Mouse (Mus musculus) forebrain, embryonic 14.5 days (tissue): ENCODE measurements around the gene Myo1b. TPM values are rescaled to one million over a fixed set of nuclear protein-coding genes. Genes with fewer than 3 reads are reported as not detected.

ENCODE experiments used
- ATAC-seq: fragments of 200-750 bp; cut with Nextera tagmentation; 2 replicates; pipeline ENCODE4 v1.8.0; 2017; ENCODE audit warnings: mild to moderate bottlenecking, moderate library complexity
- DNase-seq: peaks from one replicate; pipeline ENCODE4 v3.0.0-alpha.2; 2015; ENCODE audit warnings: low spot score
- H3K27ac ChIP-seq: fragments of 300-500 bp; sonication (generic); 2 replicates; pipeline ENCODE4 v1.5.1; 2014; ENCODE audit warnings: low read depth, mild to moderate bottlenecking, control low read depth, low read length, moderate library complexity
- H3K27me3 ChIP-seq: fragments of 300-500 bp; sonication (generic); replicated peaks from 2 replicates; pipeline ENCODE4 v1.6.1; 2014; ENCODE audit warnings: low read length, control low read depth, mixed read lengths; ENCODE audit not compliant: control insufficient read depth, insufficient read depth
- H3K36me3 ChIP-seq: fragments of 300-500 bp; sonication (generic); 2 replicates; pipeline ENCODE4 v1.6.1; 2014; ENCODE audit warnings: low read length, control low read depth; ENCODE audit not compliant: control insufficient read depth, insufficient read depth
- H3K4me1 ChIP-seq: fragments of 300-500 bp; sonication (generic); 2 replicates; pipeline ENCODE4 v1.6.1; 2014; ENCODE audit warnings: antibody characterized with exemption, low read length, control low read depth; ENCODE audit not compliant: control insufficient read depth, insufficient read depth
- H3K4me2 ChIP-seq: fragments of 300-500 bp; sonication (generic); 2 replicates; pipeline ENCODE4 v1.6.1; 2014; ENCODE audit warnings: mild to moderate bottlenecking, control low read depth, low read length
- H3K4me3 ChIP-seq: fragments of 300-500 bp; sonication (generic); 2 replicates; pipeline ENCODE4 v1.5.1; 2014; ENCODE audit warnings: low read depth, low read length, control low read depth
- H3K9ac ChIP-seq: fragments of 300-500 bp; sonication (generic); 2 replicates; pipeline ENCODE4 v1.6.1; 2014; ENCODE audit warnings: mild to moderate bottlenecking, low read length, control low read depth, moderate library complexity
- H3K9me3 ChIP-seq: fragments of 300-500 bp; sonication (generic); replicated peaks from 2 replicates; pipeline ENCODE4 v1.6.1; 2016; ENCODE audit warnings: low read length, control low read depth, mixed read lengths; ENCODE audit not compliant: control insufficient read depth
- whole genome bisulfite sequencing: fragments of 180-500 bp; shearing (Covaris S2); extraction: QIAGEN DNeasy Blood & Tissue Kit; methylation state at CpG from one replicate; pipeline ENCODE4 v1.1.7; 2014; 5-methylcytosine and 5-hydroxymethylcytosine counted together
- polyA plus RNA-seq: library from polyadenylated mRNA; unstranded; fragments of >200 nt; fragmentation: Nextera tagmentation; extraction: Ambion mirVana; gene quantifications from 2 replicates; pipeline ENCODE4 v1.2.1, GENCODE M21; 2014

Myo1b gene
- polyA plus RNA-seq, 1 experiment from 2014 or later: 78.1 TPM

DNA sequence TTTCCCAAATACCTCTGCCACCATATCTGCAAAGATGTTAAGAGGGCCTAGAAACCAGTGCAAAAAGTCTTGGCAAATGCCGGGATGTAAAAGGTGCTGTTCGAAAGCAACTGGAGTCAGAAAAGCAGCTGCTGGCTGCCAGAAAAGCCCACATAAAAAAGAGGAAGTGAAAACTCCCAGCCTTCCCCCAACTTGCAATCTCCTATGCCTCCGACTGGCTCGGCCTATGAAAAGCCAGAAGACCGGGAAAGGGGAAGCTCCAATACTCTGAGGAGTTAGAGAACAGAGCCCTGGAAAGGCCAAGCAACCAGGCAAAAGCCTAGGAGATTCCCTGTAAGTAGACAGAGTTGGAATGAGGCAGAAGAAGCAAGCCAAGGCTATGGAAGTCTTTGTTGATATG lies 14.7 kb upstream of the Myo1b start:
- Histone ChIP-seq H3K4me1 (no peaks in the 10 kb centered on the region), H3K4me3 (no peak overlapping the region), H3K27ac (no peak overlapping the region), H3K9me3 (no peaks in the 10 kb centered on the region), H3K36me3 (no peaks in the 10 kb centered on the region), H3K9ac (no peak overlapping the region), H3K27me3 (no peaks in the 10 kb centered on the region), H3K4me2 (no peak overlapping the region)
- DNase-seq (no peak), ATAC-seq (no peak)
- WGBS: 81% methylated on average over 5 of the region's 5 CpGs

DNA sequence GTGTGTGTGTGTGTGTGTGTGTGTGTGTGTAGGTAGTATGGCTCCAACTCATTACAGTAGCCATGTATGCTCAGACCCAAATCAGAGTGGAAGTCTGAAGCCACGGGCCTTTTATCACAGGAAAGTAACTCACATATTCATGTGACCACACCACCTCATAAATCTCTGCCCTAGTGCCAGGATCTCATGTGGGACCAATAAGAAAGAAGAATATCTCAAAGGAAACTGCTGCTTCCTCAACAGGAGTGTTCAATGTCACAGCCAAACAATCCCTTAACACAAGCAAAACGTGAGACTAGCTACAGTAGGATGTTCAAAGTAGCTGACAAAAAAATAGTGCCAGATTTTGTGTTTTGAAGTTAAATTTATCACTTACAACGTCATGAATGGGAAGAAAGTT lies 13.7 kb upstream of the Myo1b start:
- DNase-seq (no peak), ATAC-seq (no peak)
- Histone ChIP-seq H3K36me3 (no peaks in the 10 kb centered on the region), H3K4me1 (no peaks in the 10 kb centered on the region), H3K27ac (no peak overlapping the region), H3K9me3 (no peaks in the 10 kb centered on the region), H3K9ac (no peak overlapping the region), H3K4me3 (no peak overlapping the region), H3K4me2 (no peak overlapping the region), H3K27me3 (no peaks in the 10 kb centered on the region)
- WGBS: 89% methylated on average over 3 of the region's 3 CpGs

DNA sequence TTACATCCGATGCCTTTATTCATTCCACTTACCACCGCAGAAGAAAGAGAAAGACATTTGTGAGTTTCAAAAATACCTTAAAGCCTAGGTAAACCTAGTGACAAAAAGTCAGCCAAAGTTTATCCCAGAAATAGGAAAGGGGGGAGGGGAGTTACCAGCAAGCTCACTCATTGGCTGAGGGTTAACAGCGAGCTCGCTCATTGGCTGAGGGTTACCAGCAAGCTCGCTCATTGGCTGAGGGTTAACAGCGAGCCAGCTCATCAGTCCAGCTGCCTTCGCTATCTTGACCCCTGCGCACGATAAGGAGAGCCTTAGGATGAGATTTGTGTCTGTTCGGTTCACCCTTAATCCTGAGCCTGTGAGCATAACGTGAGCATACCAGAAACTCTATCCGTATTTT lies 6.9 kb upstream of the Myo1b start:
- no peaks in the 10 kb centered on the region for H3K9me3 ChIP-seq
- no peaks in the 10 kb centered on the region for H3K27me3 ChIP-seq
- H3K9ac ChIP-seq: no peak overlapping the region
- ATAC-seq: 0 out of 2 replicates have a peak, but pooled peaks have one; percentile 66
- 16% methylated on average over 12 of the region's 12 CpGs for WGBS
- H3K27ac ChIP-seq: no peak overlapping the region
- H3K4me3 ChIP-seq: no peak overlapping the region
- no peak for DNase-seq
- H3K4me1 ChIP-seq: no peaks in the 10 kb centered on the region
- H3K36me3 ChIP-seq: no peaks in the 10 kb centered on the region
- H3K4me2 ChIP-seq: 0 out of 2 replicates have a peak overlapping the region, but pooled peaks have one; percentile 18

DNA sequence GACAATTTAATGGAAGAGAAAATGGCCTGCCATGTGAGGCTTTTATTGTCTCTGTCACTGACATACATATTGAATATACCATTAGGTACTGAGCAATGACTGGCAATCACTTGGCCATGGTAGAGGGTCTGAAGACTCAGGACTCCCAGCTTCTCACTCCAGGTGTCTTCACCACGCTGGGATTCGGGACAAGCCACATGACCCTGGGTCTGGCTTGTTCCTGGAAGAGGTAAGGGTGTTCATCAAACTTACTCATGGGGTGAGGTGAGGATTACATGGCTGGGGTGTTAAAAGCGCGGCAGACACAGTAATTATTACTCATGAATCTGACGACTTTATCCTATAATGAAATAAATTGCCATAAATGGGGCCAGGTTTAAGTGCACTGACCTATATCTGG lies 405 bp upstream of the Myo1b start:
- Histone ChIP-seq H3K9me3 (no peaks in the 10 kb centered on the region), H3K4me2 (peak overlapping the region; percentile 69), H3K27ac (0 out of 2 replicates have a peak overlapping the region, but pooled peaks have one; percentile 95), H3K9ac (peak overlapping the region; percentile 95), H3K4me1 (peaks cover 14% of the 10 kb centered on the region; the same call in 1 of the 2 replicates), H3K4me3 (peak overlapping the region; percentile 86), H3K36me3 (no peaks in the 10 kb centered on the region), H3K27me3 (no peaks in the 10 kb centered on the region)
- 52% methylated on average over 5 of the region's 5 CpGs for WGBS
- DNase-seq (no peak), ATAC-seq (no peak; the same call in 1 of the 2 replicates)

DNA sequence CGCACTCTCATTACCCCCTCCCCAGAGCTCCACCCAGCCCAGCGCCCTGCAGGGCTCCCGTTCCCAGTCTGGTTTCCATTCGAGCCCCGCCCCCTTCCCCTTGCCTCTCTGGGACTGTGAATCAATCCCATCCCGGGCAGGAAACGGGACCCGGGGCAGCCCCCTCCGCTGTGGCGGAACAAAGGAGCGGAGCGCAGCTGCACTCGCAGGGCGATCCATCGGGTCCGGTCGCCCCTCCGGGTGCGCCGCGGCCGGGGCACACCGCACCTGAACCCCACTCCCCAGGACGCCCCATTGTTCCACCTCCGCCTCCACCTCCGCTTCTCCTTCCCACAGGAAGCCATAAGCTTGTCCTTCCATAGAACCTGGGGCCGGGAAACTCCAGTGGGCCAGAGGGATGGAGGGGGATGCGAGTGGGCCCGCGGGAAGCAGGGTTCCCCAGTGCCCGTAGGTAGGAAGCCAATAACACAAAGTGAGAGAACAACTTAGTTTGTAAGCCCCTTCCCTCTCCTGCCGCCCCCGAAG lies 758 bp downstream of the Myo1b start:
- peak overlapping the region; percentile 69 for H3K4me2 ChIP-seq
- H3K27me3 ChIP-seq: no peaks in the 10 kb centered on the region
- peak overlapping the region; percentile 86 for H3K4me3 ChIP-seq
- peak overlapping the region; percentile 95 for H3K9ac ChIP-seq
- H3K36me3 ChIP-seq: peaks cover 6% of the 10 kb centered on the region; the same call in 1 of the 2 replicates
- peaks cover 14% of the 10 kb centered on the region; the same call in 1 of the 2 replicates for H3K4me1 ChIP-seq
- DNase-seq (peak; percentile 93), ATAC-seq (peak; percentile 94)
- H3K9me3 ChIP-seq: no peaks in the 10 kb centered on the region
- peak overlapping the region; percentile 95 for H3K27ac ChIP-seq
- WGBS: 1% methylated on average over 32 of the region's 33 CpGs

DNA sequence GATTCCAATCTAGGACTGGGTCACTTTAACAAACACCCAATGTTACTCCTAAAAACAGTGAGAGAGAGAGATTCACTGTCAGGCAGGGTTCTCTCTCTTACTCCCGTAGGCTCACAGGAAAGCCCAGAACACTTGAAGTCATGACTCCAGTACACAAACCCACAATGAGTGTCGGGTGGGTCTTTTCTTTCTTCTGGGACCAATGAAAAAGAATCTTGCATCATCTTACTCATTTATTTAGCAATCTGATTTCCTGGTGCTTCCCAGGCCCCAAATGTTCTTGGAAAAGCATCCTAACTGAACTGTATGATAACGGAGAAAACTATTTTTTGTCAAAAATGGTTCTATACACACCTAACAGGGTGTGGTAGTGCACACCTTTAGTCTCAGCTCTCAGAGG lies 1.8 kb downstream of the Myo1b start:
- H3K27ac ChIP-seq: no peak overlapping the region
- H3K4me1 ChIP-seq: peaks cover 16% of the 10 kb centered on the region; the same call in 1 of the 2 replicates
- DNase-seq (no peak), ATAC-seq (no peak)
- no peaks in the 10 kb centered on the region for H3K27me3 ChIP-seq
- H3K9me3 ChIP-seq: no peaks in the 10 kb centered on the region
- peak overlapping the region; percentile 86 for H3K4me3 ChIP-seq
- H3K4me2 ChIP-seq: peak overlapping the region; percentile 69
- H3K9ac ChIP-seq: no peak overlapping the region
- H3K36me3 ChIP-seq: peaks cover 7% of the 10 kb centered on the region; the same call in 1 of the 2 replicates
- 80% methylated on average over 3 of the region's 3 CpGs for WGBS

DNA sequence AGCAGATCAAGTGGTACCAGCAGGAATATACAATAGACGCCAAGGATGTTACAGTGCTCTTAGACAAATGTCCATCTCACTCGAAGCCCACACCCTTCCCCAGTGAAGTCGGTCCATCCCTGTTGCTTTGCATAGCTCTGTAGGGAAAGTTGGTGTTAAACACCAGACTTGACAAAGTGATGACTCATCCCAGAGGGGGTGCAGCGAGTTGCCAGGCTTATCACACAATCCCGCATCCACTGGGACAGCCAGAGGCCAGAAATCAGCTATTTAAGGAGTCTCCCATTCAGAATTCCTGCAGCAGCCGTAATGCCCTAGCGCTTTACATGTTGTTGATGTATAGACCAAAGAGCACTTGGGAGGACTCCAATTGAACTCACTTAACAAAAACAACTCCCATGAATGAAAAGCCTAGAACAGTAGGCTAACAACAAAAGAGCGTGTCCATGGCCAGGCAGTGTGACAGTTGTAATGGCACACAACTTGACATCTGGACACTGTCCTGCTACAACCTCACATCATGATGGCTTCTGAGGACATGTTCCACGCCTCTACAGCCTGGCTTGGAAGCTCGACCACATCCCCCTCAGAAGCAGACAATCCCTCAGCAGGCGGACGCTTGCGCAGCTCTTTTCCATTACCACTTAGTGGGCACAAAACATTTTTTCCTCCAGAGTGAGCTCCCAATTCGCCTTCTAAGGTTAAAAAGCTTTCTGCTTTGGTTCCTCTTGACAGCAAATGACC lies 2.6 kb downstream of the Myo1b start:
- no peak overlapping the region for H3K27ac ChIP-seq
- no peak overlapping the region for H3K4me3 ChIP-seq
- WGBS: 62% methylated on average over 14 of the region's 14 CpGs
- H3K4me1 ChIP-seq: peaks cover 16% of the 10 kb centered on the region
- H3K9me3 ChIP-seq: no peaks in the 10 kb centered on the region
- H3K36me3 ChIP-seq: peaks cover 7% of the 10 kb centered on the region; the same call in 1 of the 2 replicates
- H3K4me2 ChIP-seq: peak overlapping the region; percentile 69; the same call in 1 of the 2 replicates
- DNase-seq (peak; percentile 13), ATAC-seq (no peak)
- H3K9ac ChIP-seq: no peak overlapping the region
- H3K27me3 ChIP-seq: no peaks in the 10 kb centered on the region

DNA sequence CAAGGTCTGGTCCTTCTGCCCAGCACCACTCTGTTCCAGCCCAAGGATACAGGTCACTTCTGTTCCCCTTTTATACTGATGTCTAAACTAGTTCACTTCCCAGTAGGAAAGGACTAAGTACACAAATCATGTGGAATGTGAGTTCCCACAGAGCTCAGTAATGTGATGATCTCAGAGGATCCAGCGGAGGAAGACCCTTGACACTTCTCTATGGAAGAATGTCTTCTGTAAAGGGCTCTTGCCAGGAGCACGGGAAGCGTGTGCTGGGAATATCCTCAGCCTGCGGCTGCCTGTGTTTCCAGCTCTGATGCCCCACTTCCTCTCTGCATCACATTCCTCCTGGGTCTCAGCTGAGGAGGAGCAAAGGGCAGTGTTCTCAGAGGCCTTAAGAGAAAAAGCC lies 4.5 kb downstream of the Myo1b start:
- H3K9me3 ChIP-seq: no peaks in the 10 kb centered on the region
- peaks cover 28% of the 10 kb centered on the region for H3K4me1 ChIP-seq
- DNase-seq (no peak), ATAC-seq (no peak)
- peaks cover 7% of the 10 kb centered on the region; the same call in 1 of the 2 replicates for H3K36me3 ChIP-seq
- no peaks in the 10 kb centered on the region for H3K27me3 ChIP-seq
- 74% methylated on average over 4 of the region's 4 CpGs for WGBS
- H3K4me3 ChIP-seq: no peak overlapping the region
- no peak overlapping the region for H3K9ac ChIP-seq
- H3K27ac ChIP-seq: no peak overlapping the region
- H3K4me2 ChIP-seq: no peak overlapping the region

DNA sequence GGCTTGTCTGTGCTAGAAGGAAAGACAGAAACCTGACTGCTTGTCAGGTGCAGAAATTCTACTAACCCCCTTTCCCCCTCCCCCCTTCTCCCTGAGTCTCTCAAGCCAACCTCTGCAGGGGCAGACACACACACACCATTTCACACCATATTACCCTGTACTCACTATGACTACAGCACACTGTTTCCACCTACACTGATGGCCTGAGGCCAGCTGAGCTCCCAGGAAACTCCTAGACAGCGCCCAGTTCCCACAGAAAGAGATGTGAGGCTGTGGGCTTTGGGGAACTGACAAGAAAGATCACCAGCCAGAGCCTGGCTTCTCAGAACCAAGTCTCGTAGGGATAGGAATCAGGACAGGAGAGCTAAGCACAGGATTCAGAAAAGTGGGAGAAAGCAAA lies 6.7 kb downstream of the Myo1b start:
- DNase-seq (peak; percentile 19), ATAC-seq (no peak)
- Histone ChIP-seq H3K9me3 (no peaks in the 10 kb centered on the region), H3K4me3 (no peak overlapping the region), H3K27me3 (no peaks in the 10 kb centered on the region), H3K27ac (no peak overlapping the region), H3K36me3 (peaks cover 7% of the 10 kb centered on the region; the same call in 1 of the 2 replicates), H3K4me2 (no peak overlapping the region), H3K4me1 (peaks cover 26% of the 10 kb centered on the region), H3K9ac (no peak overlapping the region)
- WGBS: 55% methylated on average over 2 of the region's 2 CpGs
